Mouse (Mus musculus): ENCODE measurements around the gene Prn. TPM values are rescaled to one million over a fixed set of nuclear protein-coding genes. Genes with fewer than 3 reads are reported as not detected.

Gene Prn
- polyA plus RNA-seq, 1 experiment from 2014 or later = 0.32 TPM

DNA sequence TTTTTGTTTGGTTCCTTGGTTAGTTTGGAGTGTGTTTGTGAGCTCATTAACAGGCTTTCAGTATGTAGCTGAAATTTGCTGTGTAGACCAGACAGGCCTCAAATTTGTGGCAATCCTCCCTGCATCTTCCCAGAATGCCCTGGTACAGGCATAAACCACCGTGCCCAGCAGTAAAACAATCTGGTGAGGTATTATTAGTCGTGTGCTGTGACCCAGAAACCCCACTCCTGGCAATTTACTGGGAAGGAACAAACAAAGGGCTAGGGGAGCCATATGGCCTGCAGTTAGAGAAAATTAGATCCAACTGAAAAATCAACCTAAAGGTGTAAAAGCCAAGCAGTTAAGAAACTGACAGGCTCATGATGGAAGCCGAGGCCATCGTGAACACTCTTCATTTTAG lies 1.6 kb downstream of the Prn start:
- Histone ChIP-seq H3K27ac (ENCODE audit: low read depth, low read length) (0 out of 2 replicates have a peak overlapping the region, but pooled peaks have one; percentile 46), H3K4me2 (ENCODE audit: low read length) (peak overlapping the region; percentile 75), H3K36me3 (ENCODE audit: control insufficient read depth, insufficient read depth, low read length) (peaks cover 16% of the 10 kb centered on the region; the same call in 1 of the 2 replicates), H3K9me3 (replicated peaks; ENCODE audit: control insufficient read depth, low read length) (no peaks in the 10 kb centered on the region), H3K9ac (ENCODE audit: low read length) (peak overlapping the region; percentile 91), H3K27me3 (replicated peaks; ENCODE audit: control insufficient read depth, insufficient read depth, low read length) (no peaks in the 10 kb centered on the region), H3K4me3 (ENCODE audit: low read depth, low read length) (peak overlapping the region; percentile 63), H3K4me1 (ENCODE audit: control insufficient read depth, insufficient read depth, low read length) (peaks cover 22% of the 10 kb centered on the region)
- no peak for ATAC-seq
- WGBS = 29% methylated on average over 4 of the region's 4 CpGs
- peak; percentile 51 for DNase-seq (ENCODE audit: low spot score)

GRCm38 (mm10) chr2:131912526-131913258 lies 2.9 kb downstream of the Prn start:
- no peak for ATAC-seq
- DNase-seq (ENCODE audit: low spot score) = no peak

GRCm38 (mm10) chr2:131932275-131932902 lies 22.6 kb downstream of the Prn start:
- Histone ChIP-seq H3K4me2 (ENCODE audit: low read length) (no peak overlapping the region), H3K4me3 (ENCODE audit: low read depth, low read length) (no peak overlapping the region), H3K9ac (ENCODE audit: low read length) (no peak overlapping the region), H3K36me3 (ENCODE audit: control insufficient read depth, insufficient read depth, low read length) (peaks cover 12% of the 10 kb centered on the region), H3K27ac (ENCODE audit: low read depth, low read length) (no peak overlapping the region), H3K4me1 (ENCODE audit: control insufficient read depth, insufficient read depth, low read length) (0 out of 2 replicates have a peak, but pooled peaks cover 3% of the 10 kb centered on the region), H3K9me3 (replicated peaks; ENCODE audit: control insufficient read depth, low read length) (no peaks in the 10 kb centered on the region), H3K27me3 (replicated peaks; ENCODE audit: control insufficient read depth, insufficient read depth, low read length) (no peaks in the 10 kb centered on the region)
- 69% methylated on average over 7 of the region's 7 CpGs for WGBS
- DNase-seq (ENCODE audit: low spot score) (no peak), ATAC-seq (no peak)

More at GRCm38 (mm10) chr2:131912526-131913258, 2.9 kb downstream of the Prn start:
- no peak overlapping the region for H3K9ac ChIP-seq (ENCODE audit: low read length)
- peak overlapping the region; percentile 75 for H3K4me2 ChIP-seq (ENCODE audit: low read length)
- H3K4me1 ChIP-seq (ENCODE audit: control insufficient read depth, insufficient read depth, low read length) = peaks cover 22% of the 10 kb centered on the region
- 89% methylated on average over 8 of the region's 8 CpGs for WGBS
- H3K27ac ChIP-seq (ENCODE audit: low read depth, low read length) = no peak overlapping the region
- H3K9me3 ChIP-seq (replicated peaks; ENCODE audit: control insufficient read depth, low read length) = no peaks in the 10 kb centered on the region
- H3K4me3 ChIP-seq (ENCODE audit: low read depth, low read length) = no peak overlapping the region
- H3K36me3 ChIP-seq (ENCODE audit: control insufficient read depth, insufficient read depth, low read length) = peaks cover 22% of the 10 kb centered on the region; the same call in 1 of the 2 replicates
- H3K27me3 ChIP-seq (replicated peaks; ENCODE audit: control insufficient read depth, insufficient read depth, low read length) = no peaks in the 10 kb centered on the region

DNA sequence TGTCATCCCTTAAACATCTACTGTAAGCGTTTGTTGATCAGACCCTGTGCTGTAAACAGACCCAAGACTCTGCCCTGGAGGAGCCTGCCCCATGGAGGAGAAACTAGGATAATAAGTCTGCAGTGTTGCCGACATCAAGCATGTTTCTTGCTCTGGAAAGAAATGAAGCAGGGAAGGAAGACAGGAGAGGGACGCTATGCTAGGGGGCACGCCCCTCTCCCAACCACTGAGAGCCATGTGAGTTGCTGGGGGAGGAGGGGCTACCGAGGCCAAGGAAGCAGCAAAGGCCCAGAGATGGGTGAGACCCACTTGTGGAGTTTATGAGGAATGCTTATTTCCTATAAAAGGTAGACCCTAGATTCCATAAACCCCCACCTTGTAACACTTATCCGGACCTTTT lies 23.3 kb downstream of the Prn start:
- H3K27ac ChIP-seq (ENCODE audit: low read depth, low read length) = no peak overlapping the region
- H3K4me2 ChIP-seq (ENCODE audit: low read length) = no peak overlapping the region
- H3K9me3 ChIP-seq (replicated peaks; ENCODE audit: control insufficient read depth, low read length) = no peaks in the 10 kb centered on the region
- H3K27me3 ChIP-seq (replicated peaks; ENCODE audit: control insufficient read depth, insufficient read depth, low read length) = no peaks in the 10 kb centered on the region
- peaks cover 18% of the 10 kb centered on the region for H3K36me3 ChIP-seq (ENCODE audit: control insufficient read depth, insufficient read depth, low read length)
- peak overlapping the region; percentile 14 for H3K9ac ChIP-seq (ENCODE audit: low read length)
- DNase-seq (ENCODE audit: low spot score) (no peak), ATAC-seq (0 out of 2 replicates have a peak, but pooled peaks have one; percentile 42)
- H3K4me1 ChIP-seq (ENCODE audit: control insufficient read depth, insufficient read depth, low read length) = 0 out of 2 replicates have a peak, but pooled peaks cover 3% of the 10 kb centered on the region
- WGBS = 24% methylated on average over 6 of the region's 6 CpGs
- H3K4me3 ChIP-seq (ENCODE audit: low read depth, low read length) = no peak overlapping the region

GRCm38 (mm10) chr2:131933598-131933997 lies 23.8 kb downstream of the Prn start:
- Histone ChIP-seq H3K27me3 (replicated peaks; ENCODE audit: control insufficient read depth, insufficient read depth, low read length) (no peaks in the 10 kb centered on the region), H3K4me2 (ENCODE audit: low read length) (no peak overlapping the region), H3K9me3 (replicated peaks; ENCODE audit: control insufficient read depth, low read length) (no peaks in the 10 kb centered on the region), H3K9ac (ENCODE audit: low read length) (peak overlapping the region; percentile 14), H3K36me3 (ENCODE audit: control insufficient read depth, insufficient read depth, low read length) (peaks cover 24% of the 10 kb centered on the region), H3K27ac (ENCODE audit: low read depth, low read length) (peak overlapping the region; percentile 15; the same call in 1 of the 2 replicates), H3K4me1 (ENCODE audit: control insufficient read depth, insufficient read depth, low read length) (0 out of 2 replicates have a peak, but pooled peaks cover 3% of the 10 kb centered on the region), H3K4me3 (ENCODE audit: low read depth, low read length) (no peak overlapping the region)
- ATAC-seq (0 out of 2 replicates have a peak, but pooled peaks have one; percentile 26), DNase-seq (ENCODE audit: low spot score) (peak; percentile 34)
- WGBS = 36% methylated on average over 3 of the region's 3 CpGs

- DNase-seq (ENCODE audit: low spot score) = no peak
Observed at GRCm38 (mm10) chr2:131934243-131934642, 24.5 kb downstream of the Prn start.

DNA sequence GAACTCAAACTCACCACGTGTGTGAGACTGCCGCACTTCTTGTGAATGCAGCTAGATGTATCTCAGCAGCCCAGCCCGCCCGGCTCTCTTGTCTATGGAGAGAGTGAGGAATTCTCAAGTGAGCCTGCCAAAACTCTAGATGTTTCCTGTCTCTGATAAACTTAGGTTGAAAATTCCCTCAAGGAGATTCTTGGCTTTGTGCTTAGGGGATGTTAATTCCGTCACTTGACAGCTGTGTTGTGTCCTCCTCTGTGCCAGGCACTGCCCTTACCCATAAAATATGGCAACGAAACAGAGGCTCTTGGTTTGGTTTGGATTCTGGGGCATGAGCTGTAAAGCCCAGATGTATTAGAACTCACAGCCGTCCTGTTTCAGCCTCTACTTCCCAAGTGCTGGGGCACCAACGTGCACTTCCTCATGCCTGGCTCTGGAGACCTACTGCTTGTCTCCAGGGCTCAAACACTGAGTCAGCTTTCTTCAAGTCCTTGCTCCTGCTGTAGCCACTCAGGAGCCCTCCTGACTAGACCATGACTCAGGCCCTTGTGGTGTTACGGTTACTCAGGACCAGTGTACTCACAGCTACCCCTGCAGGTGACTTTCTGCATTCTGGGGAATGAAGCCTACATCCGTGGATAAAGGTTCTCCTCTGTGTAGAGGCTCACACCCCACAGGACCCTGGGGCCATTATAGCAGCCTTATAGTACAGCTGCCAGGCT lies 25.8 kb downstream of the Prn start:
- Histone ChIP-seq H3K27ac (ENCODE audit: low read depth, low read length) (no peak overlapping the region), H3K9ac (ENCODE audit: low read length) (no peak overlapping the region), H3K36me3 (ENCODE audit: control insufficient read depth, insufficient read depth, low read length) (peaks cover 25% of the 10 kb centered on the region), H3K4me2 (ENCODE audit: low read length) (no peak overlapping the region), H3K4me3 (ENCODE audit: low read depth, low read length) (no peak overlapping the region), H3K9me3 (replicated peaks; ENCODE audit: control insufficient read depth, low read length) (no peaks in the 10 kb centered on the region), H3K27me3 (replicated peaks; ENCODE audit: control insufficient read depth, insufficient read depth, low read length) (no peaks in the 10 kb centered on the region), H3K4me1 (ENCODE audit: control insufficient read depth, insufficient read depth, low read length) (0 out of 2 replicates have a peak, but pooled peaks cover 3% of the 10 kb centered on the region)
- WGBS = 87% methylated on average over 10 of the region's 10 CpGs
- DNase-seq (ENCODE audit: low spot score) (no peak), ATAC-seq (no peak)

More at GRCm38 (mm10) chr2:131934243-131934642, 24.5 kb downstream of the Prn start:
- H3K4me2 ChIP-seq (ENCODE audit: low read length) = no peak overlapping the region
- no peak overlapping the region for H3K27ac ChIP-seq (ENCODE audit: low read depth, low read length)
- no peak for ATAC-seq
- H3K4me3 ChIP-seq (ENCODE audit: low read depth, low read length) = no peak overlapping the region
- no peaks in the 10 kb centered on the region for H3K9me3 ChIP-seq (replicated peaks; ENCODE audit: control insufficient read depth, low read length)
- no peaks in the 10 kb centered on the region for H3K27me3 ChIP-seq (replicated peaks; ENCODE audit: control insufficient read depth, insufficient read depth, low read length)
- WGBS = 96% methylated on average over 2 of the region's 2 CpGs
- peaks cover 25% of the 10 kb centered on the region for H3K36me3 ChIP-seq (ENCODE audit: control insufficient read depth, insufficient read depth, low read length)
- no peak overlapping the region for H3K9ac ChIP-seq (ENCODE audit: low read length)
- 0 out of 2 replicates have a peak, but pooled peaks cover 3% of the 10 kb centered on the region for H3K4me1 ChIP-seq (ENCODE audit: control insufficient read depth, insufficient read depth, low read length)

- ATAC-seq = no peak
- no peak overlapping the region for H3K4me2 ChIP-seq (ENCODE audit: low read length)
Observed at GRCm38 (mm10) chr2:131936410-131936809, 26.7 kb downstream of the Prn start.

More at GRCm38 (mm10) chr2:131936410-131936809, 26.7 kb downstream of the Prn start:
- WGBS = 95% methylated on average over 10 of the region's 10 CpGs
- Histone ChIP-seq H3K27ac (ENCODE audit: low read depth, low read length) (no peak overlapping the region), H3K36me3 (ENCODE audit: control insufficient read depth, insufficient read depth, low read length) (peaks cover 25% of the 10 kb centered on the region), H3K4me1 (ENCODE audit: control insufficient read depth, insufficient read depth, low read length) (0 out of 2 replicates have a peak, but pooled peaks cover 3% of the 10 kb centered on the region), H3K4me3 (ENCODE audit: low read depth, low read length) (no peak overlapping the region), H3K27me3 (replicated peaks; ENCODE audit: control insufficient read depth, insufficient read depth, low read length) (no peaks in the 10 kb centered on the region), H3K9ac (ENCODE audit: low read length) (no peak overlapping the region), H3K9me3 (replicated peaks; ENCODE audit: control insufficient read depth, low read length) (no peaks in the 10 kb centered on the region)
- DNase-seq (ENCODE audit: low spot score) = no peak

Data from forebrain, embryonic 14.5 days (tissue).